Mouse (Mus musculus): ENCODE measurements at regions not wholly inside any gene's neighbourhood (a gene's known extent, or its start where the extent isn't known, plus 50 kb on each side); places are given as distances from the start of the nearest gene placed in this dataset.

GRCm38 (mm10) chr1:18416297-18416732 is 151.4 kb upstream of the Defb41 start:
- TF ChIP-seq CTCF (conservative IDR thresholded peaks at IDR 0.05; ENCODE audit: low read length) (no peak), POU5F1 (IDR thresholded peaks at IDR 0.05; ENCODE audit: borderline replicate concordance, low read length) (no peak), NANOG (IDR thresholded peaks at IDR 0.05; ENCODE audit: borderline replicate concordance, low read length) (no peak)

Measured in E14TG2a.4 (cell line).